Mouse (Mus musculus) right cerebral cortex, postnatal 10 days (tissue): ENCODE results near the gene Irx5.

Experiments
- DNase-seq, 2 experiments: peaks; one replicate each; pipeline ENCODE4 v3.0.0; 2021; ENCODE audit warnings: low spot score in 2 of 2

The Irx5 gene

GRCm38 (mm10) chr8:92357398-92357981 is at the start of gene Irx5:
Gene Irx5 (plus strand): TSS chr8:92357625.
- peak in 1 of 2 experiments; percentile 30 for DNase-seq

GRCm38 (mm10) chr8:92312178-92312577 is 45.2 kb upstream of the Irx5 start:
- no peak for DNase-seq

GRCm38 (mm10) chr8:92313707-92314106 is 43.7 kb upstream of the Irx5 start:
- no peak for DNase-seq

GRCm38 (mm10) chr8:92323751-92324150 is 33.7 kb upstream of the Irx5 start:
- no peak for DNase-seq

- no peak for DNase-seq
Measured at GRCm38 (mm10) chr8:92327176-92327575, 30.2 kb upstream of the Irx5 start.

- DNase-seq = no peak
Measured at GRCm38 (mm10) chr8:92329273-92329672, 28.2 kb upstream of the Irx5 start.

GRCm38 (mm10) chr8:92331811-92332210 is 25.6 kb upstream of the Irx5 start:
- peak in 1 of 2 experiments; percentile 26 for DNase-seq

- no peak for DNase-seq
Measured at GRCm38 (mm10) chr8:92333406-92333805, 24.0 kb upstream of the Irx5 start.

GRCm38 (mm10) chr8:92335079-92335478 is 22.3 kb upstream of the Irx5 start:
- DNase-seq = no peak

GRCm38 (mm10) chr8:92336041-92336440 is 21.4 kb upstream of the Irx5 start:
- DNase-seq = no peak

- DNase-seq = no peak
Measured at GRCm38 (mm10) chr8:92343544-92343943, 13.9 kb upstream of the Irx5 start.

GRCm38 (mm10) chr8:92349898-92350486 is 7.4 kb upstream of the Irx5 start:
- no peak for DNase-seq

- no peak for DNase-seq
Measured at GRCm38 (mm10) chr8:92353405-92353804, 4.0 kb upstream of the Irx5 start.

- DNase-seq = peak in 1 of 2 experiments; percentile 13
Measured at GRCm38 (mm10) chr8:92354536-92355482, 2.6 kb upstream of the Irx5 start.

GRCm38 (mm10) chr8:92355701-92356612 is 1.5 kb upstream of the Irx5 start:
- peak; percentile 97 for DNase-seq

- peak in 1 of 2 experiments; percentile 31 for DNase-seq
Measured at GRCm38 (mm10) chr8:92356613-92357375, 631 bp upstream of the Irx5 start.

- DNase-seq = peak; percentile 30
Measured at GRCm38 (mm10) chr8:92358141-92358999, 945 bp downstream of the Irx5 start.

GRCm38 (mm10) chr8:92359000-92359832 is 1.8 kb downstream of the Irx5 start:
- peak in 1 of 2 experiments; percentile 23 for DNase-seq

- DNase-seq = no peak
Measured at GRCm38 (mm10) chr8:92359833-92360082, 2.3 kb downstream of the Irx5 start.
